Mouse (Mus musculus) layer of hippocampus, adult 9-11 months (tissue): Measurements from ENCODE around the gene Atox1.
"Not testable (repeated sequence)": the region's sequence is repeated elsewhere in the genome, so short reads cannot be mapped to it uniquely, and the experiment has no call there.

Experiments
- DNase-seq: peaks from one replicate; pipeline ENCODE4 v3.0.0; 2022

The Atox1 gene

GRCm38 (mm10) chr11:55450311-55450710 is 10.7 kb downstream of the Atox1 start:
- no peak for DNase-seq

- DNase-seq, result no peak
Observed at GRCm38 (mm10) chr11:55449531-55449930, 11.5 kb downstream of the Atox1 start.

DNA sequence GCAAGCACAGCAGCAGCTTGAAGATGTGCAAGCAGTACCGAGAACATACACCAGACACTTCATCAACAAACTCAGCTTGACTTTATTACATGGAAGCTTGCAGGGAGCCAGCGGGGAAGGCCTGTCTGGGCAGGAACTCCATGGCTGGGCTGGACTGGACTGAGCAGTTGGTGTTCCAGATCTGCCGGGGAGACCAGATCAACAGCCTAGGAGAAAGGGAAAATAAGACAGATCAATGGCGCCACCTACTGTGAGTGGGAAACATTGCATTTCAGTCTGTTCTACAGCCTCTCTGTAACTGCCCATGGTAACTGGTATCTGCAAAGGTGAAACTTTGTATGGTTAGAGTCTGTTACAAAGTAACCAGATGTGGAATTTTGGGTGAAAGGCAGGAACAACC is 14.5 kb downstream of the Atox1 start:
- peak; percentile 71 for DNase-seq

DNA sequence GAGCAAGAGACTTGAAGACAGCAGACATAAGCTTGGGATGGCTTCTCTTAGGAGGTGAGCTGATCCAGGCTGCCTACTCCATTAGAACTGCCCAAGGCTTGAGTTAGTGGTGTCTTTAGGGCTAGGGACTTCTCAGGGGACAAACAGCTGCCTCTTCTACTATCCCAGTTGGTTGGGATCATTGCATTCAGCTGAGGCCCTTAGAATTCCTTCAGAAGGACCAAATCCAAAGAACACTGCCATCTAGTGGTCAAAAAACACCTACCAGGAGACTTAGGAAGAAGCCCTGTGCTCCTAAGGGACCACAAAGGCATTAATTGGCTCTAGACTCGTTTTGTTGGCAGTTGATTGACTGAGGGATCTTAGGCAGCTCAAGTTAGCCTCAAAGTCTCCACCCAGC is 16.3 kb downstream of the Atox1 start:
- no peak for DNase-seq

- no peak for DNase-seq
Observed at GRCm38 (mm10) chr11:55439718-55440117, 21.3 kb downstream of the Atox1 start.

DNA sequence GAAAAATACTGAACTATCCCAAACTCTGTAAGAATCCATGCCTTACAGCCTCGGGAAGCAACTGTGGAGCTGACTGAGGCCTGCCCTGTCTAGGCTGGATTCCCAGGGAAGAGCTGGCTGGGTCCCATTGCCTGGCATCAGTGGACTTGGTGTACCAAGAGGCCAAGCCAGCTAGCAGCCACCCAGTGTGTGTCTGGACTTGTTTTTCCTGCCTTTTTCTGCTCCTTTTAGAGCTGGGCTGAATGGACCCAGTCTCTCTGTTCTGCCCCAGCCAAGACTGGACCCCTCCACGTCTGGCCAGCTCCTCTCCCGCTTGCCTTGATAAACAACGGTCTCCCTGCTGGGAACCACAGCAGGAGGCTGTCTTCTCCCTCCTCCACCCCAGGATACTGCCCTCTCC is 23.0 kb downstream of the Atox1 start:
- DNase-seq, result peak; percentile 49

GRCm38 (mm10) chr11:55436089-55436488 is 24.9 kb downstream of the Atox1 start:
- DNase-seq, result no peak

- DNase-seq, result peak; percentile 65
Observed at GRCm38 (mm10) chr11:55432981-55433380, 28.1 kb downstream of the Atox1 start.

- DNase-seq, result no peak
Observed at GRCm38 (mm10) chr11:55429973-55430372, 31.1 kb downstream of the Atox1 start.

GRCm38 (mm10) chr11:55428186-55429012 is 32.6 kb downstream of the Atox1 start:
- no peak for DNase-seq

- no peak for DNase-seq
Observed at GRCm38 (mm10) chr11:55424746-55425360, 36.2 kb downstream of the Atox1 start.

DNA sequence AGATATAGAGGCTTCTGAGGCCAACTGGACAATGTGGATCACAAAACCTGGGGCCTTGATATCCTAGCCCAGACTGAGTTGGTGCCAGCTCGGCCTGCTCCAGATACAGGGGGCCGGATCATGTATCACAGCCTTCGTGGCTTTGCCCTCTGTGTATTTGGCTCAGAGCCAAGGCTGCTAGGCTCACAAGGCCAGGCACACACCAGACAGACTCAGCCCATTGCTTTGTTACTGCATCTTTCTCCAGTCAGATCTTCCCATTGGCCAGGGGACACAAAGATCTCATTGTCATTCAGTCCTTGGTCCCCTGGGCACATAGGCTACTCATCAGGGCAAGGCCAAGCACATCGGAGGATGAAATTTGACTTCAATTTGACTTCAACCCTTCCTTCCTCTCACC is 37.3 kb downstream of the Atox1 start:
- peak; percentile 68 for DNase-seq

DNA sequence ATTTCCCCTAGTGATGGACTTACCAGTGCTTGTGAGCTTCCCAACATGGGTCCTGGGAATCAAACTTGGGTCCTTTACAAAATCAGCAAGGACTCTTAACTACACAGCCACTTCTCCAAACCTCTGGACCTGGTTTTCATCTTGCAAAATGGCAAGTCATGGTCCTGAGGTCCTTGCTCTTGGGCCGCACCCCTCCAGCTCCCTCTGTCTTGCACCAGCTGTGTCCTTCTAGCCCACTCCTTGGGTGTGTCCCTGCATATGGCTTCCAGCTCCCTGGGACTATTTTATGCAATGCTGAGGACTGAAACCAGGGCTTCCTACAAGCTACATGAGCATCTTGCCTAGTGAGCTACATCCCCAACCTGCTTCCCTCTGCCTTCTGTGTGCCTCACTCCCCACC is 38.1 kb downstream of the Atox1 start, which contains the start of gene Sparc:
Gene Sparc (minus strand): TSS at position 206 of the 400 bp plus-strand sequence.
- DNase-seq, result no peak

- peak; percentile 37 for DNase-seq
Observed at GRCm38 (mm10) chr11:55419678-55420307, 41.2 kb downstream of the Atox1 start.

DNA sequence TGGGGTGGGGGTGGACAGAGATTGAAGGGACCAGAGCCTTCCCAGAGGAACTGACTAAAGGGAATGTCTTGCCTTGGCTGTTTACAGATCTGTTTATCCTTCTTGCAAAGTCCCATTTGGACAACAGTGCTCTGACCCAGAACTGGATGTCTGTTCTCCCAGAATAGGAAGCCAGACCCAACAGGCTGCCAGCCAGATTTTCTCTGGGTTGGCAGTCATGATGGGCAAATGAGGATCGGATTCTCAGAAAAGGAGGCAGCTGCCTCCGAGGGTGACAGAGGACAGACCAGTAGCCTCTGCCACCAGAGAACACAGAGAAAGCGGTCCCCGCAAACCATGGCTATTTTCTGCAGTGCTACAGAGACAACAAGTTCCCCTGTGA is 41.8 kb downstream of the Atox1 start:
- peak; percentile 45 for DNase-seq

DNA sequence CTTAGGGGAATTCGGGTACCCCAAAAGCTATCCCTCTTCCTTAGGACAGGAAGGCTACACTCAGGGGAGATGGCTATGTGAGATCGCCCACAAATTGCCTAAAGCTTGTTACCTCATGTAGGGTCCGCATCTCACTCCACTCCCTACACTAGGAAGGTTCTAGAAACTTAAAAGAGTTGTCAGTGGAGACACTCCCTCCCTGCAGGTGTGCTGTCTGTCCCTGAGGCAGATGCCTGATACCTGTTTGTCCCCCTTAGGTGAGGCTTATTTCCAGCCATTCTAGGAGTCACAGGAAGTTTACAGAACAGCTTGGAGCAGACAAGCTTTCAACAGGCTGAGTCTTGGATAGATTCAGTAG is 42.4 kb downstream of the Atox1 start:
- no peak for DNase-seq

- DNase-seq, result no peak
Observed at GRCm38 (mm10) chr11:55417898-55418703, 42.9 kb downstream of the Atox1 start.

GRCm38 (mm10) chr11:55416609-55417265 is 44.3 kb downstream of the Atox1 start:
- no peak for DNase-seq

DNA sequence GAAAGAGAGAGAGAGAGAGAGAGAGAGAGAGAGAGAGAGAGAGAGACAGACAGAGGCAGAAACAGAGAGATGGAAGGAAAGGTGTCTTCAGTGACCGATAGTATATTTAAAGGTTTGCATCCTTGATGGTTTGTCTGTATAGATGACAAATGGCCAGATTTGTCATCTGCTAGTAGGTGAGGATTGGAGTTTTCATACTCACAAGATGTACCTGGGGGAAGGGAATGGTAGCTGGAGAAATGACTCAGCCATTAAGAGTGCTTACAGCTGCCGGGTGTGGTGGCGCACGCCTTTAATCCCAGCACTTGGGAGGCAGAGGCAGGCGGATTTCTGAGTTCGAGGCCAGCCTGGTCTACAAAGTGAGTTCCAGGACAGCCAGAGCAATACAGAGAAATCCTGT is 45.3 kb downstream of the Atox1 start:
- not testable (repeated sequence) for DNase-seq

DNA sequence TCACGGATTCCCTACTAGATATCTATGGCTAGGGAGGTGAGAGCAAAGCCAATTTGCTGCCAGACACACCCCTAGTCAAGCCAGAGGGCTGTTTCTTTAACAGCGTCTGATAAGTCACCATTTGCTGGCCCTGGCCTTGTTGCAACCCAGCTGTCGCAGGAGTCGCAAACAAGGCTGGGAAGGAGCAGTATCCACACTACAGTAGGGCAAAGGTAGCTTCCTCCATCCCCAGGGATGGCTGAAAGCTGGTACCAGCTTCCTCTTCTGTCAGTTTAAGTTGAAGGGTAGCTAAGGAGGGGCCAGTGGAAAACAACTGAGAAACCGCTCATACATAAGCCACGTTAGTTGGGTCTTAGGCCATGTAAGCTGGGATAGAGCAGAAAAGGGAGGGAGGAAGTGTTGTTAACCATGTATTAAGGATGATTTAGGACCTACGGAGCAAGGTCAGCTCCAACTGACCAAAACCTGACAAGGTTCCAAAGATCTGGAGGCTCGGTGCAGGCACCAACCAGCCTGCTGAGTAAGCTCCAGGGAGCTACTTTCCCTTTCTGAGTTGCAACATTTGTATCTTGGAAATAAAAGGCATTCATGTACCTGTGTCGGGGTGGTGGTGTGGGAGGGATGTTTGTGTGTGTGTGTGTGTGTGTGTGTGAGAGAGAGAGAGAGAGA is 45.9 kb downstream of the Atox1 start:
- DNase-seq, result no peak

DNA sequence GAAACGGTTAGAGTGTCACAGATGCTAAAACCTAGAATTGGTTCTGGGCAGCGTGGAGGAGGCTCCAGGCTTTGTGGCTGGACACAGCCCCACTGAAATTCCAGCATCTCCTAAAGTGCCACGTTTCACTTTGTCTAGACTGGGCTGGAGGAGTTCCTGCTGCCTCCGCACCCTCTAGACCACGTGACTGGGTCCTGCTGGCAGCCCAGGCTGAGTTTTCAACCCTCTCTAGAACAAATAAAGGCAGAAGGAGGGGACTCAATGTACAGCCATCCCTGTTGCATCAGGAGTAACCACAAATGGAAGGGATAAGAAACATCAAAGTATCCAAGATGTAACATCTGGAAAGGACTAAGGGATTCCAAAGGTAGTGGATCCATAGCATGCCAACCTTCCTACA is 46.7 kb downstream of the Atox1 start:
- no peak for DNase-seq

DNA sequence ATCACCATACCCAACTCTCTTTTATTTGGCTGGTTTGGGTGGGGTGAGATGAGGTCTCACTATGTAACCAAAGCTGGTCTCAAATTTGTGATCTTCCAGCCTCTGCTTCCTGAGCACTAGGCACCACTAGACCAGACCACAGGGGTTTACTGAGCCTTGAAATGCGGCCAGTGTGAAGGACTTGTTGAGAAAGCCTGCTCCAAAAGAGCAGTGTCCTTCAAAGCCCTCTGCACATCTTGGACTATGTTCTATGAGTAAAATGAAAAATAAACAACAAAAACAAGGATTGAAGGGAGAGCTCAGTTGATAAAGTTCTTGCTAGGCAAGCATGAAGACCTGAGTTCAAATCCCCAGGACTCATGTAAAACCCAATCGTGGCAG is 47.6 kb downstream of the Atox1 start:
- DNase-seq, result no peak
